Mouse (Mus musculus) frontal cortex, postnatal 36 days (tissue): ENCODE data around the gene Selenon.
A peak's percentile ranks its signal among the peaks of the same experiment; 100 is the strongest.

Experiments
- DNase-seq, 2 experiments: peaks; one replicate each; pipeline ENCODE4 v3.0.0; 2022; ENCODE audit warnings: low spot score in 2 of 2

Selenon gene

DNA sequence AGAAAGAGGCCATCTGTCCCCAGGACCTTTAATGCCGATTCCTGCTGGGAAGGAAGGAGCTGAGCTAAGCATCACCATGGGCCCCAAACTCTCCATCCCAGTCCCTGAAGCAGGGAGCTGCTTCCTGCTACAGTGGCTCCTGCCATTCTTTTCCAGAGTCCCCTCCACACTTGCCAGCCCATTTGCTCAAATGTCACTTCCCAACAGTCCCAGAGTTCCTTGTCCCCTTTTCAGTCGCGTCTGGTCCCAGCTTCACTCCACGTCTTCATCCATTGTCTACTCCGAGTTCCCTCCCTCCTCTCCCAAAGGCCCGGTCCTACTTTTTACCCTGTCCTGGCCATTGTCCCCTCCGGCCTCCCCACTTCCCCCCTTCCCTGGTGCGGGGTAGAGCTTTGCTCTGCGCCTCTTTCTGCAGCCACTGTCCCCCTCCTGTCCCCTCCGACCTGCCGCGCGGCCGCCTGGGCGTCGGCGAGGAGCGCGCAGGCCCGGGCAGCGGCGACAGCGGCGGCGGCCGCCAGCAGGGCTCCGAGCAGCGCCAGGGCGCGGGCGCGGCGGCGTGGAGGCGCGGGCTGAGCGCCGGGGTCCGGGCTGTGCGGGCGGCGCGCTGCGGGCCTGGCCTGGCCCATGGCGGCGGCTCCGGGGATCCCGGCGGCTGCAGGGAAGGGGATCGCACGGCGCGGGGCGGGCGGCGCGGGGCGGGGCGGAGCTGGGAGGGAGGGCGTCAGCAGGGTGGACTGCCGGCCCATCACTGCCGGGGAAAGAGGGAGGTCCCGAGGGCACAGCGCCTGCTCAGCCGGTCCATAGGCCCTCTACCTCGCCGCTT, at the start of gene Selenon:
Gene Selenon, minus strand, starts transcription at position 673 of the 823 bp plus-strand sequence.
- peak; percentile 37 to 51 for DNase-seq

DNA sequence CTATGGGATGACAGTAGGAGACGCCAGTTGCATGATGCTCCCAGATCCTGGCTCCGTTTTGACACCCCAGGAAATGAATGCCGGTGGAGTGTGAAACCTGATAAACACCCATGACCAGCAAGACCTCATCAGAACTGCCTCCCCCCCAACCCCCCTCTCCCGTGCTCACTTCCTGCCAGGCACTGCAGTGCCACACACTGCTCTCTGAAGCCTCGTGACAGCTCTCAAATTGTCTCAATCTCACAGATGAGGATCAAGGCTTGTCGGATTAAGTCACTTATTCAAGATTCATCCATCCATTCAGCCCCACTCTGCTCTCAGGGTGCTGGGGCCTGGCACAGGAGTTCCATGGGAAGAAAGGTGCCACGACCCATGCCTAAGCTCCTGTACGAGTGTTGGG, 49.4 kb upstream of the Selenon start:
- no peak for DNase-seq

GRCm38 (mm10) chr4:134600777-134601176, 48.8 kb upstream of the Selenon start:
- DNase-seq, result peak in 1 of 2 experiments; percentile 62

GRCm38 (mm10) chr4:134600060-134600459, 48.1 kb upstream of the Selenon start:
- no peak for DNase-seq

DNA sequence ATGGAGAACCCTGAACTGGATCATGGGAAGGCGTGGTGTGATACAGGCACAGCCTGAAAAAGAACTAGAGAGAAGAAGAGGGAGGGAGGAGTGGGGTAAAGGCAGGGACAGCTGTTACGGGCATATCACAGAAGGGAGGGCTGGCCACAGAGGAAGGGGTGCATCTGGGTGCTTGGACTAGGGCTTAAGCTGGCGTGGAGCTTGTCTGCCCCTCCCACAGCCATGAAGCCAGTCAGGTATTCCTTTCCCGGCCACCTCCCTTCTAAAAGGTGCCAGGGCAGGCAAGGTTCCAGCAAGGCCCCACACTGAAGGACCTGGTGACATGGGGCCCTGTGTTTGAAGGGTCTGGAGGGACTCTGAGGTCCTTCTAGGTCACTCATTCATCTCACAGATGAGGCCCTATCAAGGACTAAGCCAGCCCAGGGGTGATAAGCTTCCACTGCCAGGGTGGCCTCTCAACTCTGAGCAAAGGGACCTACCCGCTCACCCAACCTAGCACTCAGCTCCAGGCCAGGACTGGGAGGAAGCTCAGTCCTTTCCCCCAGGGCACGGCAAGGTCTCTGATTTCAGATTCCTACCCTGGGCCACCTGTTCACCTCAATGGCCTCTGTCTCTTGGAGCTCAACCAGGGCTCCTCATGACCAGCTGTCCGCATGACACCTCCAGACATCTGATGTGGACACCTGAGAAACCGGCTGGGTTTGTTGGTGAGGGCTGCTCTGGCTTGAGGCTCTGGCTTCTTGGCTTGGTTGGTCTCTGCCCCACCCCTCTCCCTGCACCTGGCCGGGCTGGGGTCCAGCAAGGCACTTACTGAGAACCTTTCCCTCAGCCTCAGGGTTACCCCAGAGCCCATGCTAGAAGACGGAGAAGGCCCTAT, 45.1 kb upstream of the Selenon start:
- no peak for DNase-seq

- DNase-seq, result no peak
These were observed 42.9 kb upstream of the Selenon start for GRCm38 (mm10) chr4:134594731-134595439.

- no peak for DNase-seq
These were observed 40.5 kb upstream of the Selenon start for GRCm38 (mm10) chr4:134592442-134592841.

DNA sequence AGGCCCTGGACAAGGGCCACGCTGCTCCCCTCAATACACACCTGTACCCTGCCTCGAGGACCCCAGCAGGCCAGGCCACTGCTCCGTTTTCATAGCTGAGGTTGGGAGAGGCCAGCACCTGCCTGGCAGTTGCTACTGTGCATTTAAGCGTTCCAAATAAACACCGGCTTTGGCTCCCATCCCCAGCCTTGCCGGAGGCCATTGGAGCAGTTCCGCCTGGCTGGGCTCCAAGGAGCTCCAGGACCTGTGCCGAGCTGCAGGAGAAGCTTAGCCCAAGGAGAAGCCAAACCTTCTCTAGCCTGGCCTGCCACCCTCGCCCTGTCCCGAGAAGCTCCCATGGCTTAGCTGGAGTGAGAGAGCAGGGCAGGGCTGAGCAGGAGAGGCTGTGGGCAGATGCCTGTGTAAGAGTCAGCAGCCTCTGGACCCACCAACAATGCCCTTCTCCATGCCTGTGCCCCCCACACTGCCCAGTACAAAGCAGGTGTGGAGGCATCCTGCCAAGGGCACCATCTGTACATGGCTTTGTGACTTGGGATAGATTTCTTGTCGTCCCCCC, 39.6 kb upstream of the Selenon start:
- peak in 1 of 2 experiments; percentile 63 for DNase-seq

DNA sequence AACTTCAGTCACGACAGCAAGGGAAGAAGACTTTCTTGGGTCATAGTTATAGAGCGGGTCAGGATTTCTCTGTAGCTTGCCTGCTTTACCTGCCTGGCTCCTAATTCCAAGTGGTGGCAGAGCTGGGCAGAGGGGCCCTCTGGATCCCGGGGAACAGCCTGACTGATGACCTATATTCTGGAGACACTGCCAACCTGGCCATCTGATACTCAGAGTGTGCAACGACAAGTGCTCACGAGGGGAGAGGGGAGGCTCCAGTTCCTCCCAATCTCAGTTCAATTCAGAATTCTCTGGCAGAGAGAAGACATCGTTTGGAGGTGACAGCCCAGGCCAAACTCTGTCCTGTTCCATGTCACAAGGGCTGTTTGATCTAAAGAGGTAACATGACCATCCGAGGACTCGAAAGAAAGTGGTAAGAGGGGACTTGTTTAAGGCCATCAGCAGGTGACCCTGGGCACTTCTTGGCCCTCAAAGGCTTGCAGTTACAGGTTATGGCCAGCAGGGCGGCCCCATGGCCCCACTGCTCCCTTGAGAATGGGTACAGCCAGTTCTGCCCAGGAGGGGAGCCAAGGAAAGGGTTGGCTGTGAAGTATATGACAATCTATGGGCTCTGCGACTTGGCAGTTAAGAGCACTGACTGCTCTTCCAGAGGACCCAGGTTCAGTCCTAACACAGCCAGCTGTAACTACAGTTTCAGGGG, 38.4 kb upstream of the Selenon start:
- DNase-seq, result no peak

DNA sequence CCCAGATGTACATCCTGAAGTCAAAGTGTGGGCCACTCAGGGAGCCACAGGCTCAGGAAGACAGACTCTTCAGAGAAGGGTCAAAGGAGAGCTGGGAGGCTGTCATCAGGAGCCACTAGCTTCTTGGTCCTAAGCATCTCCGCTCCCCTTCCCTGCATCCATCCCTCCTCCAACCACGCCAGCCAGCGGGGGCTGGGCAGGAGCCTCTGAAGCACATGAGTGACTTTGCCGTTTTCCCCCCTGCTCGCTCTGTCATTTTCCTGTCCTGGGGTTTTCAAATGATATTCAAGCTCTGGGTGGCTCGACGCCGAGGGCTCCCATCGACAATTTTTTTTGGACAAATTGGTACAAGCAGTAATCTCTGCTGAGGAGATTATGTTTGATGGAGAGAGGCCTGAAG, 37.8 kb upstream of the Selenon start:
- no peak for DNase-seq

DNA sequence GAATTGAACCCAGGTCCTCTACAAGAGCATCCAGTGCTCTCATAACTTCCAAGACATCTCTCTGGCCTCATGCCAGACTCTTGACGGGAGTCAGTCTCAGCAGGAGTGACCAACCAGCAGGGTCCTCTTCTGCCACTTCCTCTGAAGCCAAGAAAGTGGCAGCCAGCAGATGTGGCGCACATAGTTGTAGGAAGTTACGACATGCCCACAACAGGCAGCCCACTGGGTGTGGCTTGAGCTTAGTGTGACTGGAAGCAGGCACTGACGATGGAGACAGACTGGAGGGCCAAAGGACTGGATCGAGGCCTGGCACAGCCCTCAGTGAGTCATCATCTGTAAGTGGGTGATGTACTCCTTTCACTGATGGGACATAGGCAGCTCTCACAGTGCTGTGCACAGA, 37.0 kb upstream of the Selenon start:
- DNase-seq, result no peak

DNA sequence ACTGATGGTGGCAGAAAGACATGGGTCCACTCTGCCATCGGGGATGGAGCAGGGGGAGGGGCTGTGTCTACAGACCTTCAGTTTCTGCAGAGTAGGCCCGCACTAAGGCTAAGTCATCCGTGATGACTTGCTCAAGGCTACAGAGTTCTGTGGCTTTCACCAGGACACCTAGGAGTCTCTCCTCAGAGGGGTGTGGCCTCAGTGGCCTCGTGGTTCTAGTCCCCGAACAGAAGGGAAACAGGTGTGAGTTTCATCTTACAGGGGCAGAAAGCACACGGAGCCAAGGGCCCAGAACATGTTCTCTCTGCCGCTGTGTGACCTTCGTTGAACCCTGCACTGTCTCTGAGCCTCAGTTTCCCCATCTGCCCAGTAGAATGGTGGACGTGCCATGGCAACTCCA, 36.3 kb upstream of the Selenon start:
- DNase-seq, result no peak

DNA sequence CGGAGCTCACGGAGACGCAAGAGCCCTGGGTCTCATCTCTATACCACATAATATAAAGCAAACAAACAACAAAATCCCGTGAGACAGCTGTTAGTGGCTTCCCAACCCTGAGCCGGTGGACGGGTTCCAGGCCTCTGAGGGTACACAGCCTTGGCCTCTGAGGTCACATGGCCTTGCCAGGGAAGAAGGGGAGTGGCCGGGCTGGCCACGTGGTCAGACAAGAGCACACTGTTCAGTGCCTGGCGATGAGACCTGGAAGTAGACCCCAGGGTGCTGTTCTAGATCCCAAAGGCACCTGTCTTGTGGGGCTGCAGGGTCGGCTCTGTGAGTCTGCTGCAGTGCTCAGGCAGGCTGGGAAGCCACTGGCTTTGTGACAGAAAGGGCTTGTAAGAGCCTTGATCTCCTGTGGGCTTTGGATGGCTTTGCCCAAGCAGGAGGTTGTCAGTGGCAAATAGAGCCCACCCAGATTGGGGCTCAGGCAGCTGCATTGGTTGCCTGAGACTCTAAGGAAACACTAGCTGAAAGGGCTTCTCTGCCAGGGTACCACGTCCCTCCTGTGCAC, 35.8 kb upstream of the Selenon start:
- DNase-seq, result no peak

DNA sequence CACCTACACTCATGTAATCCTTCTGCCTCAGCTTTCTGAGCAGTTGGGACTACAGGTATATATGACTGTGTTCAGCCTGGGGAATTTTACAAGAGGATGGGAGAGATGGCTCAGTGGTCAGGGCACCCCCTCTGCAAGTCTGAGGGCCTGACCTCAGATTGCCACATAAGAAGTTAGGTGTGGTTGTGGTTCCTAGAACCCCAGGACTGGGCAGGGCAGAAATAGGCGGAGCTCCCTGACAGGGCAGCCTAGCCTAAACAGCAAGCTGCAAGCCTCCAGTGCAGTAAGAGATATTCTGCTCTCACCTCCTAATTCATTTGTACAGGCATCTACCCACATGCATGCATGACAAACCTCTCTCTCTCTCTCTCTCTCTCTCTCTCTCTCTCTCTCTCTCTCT, 34.7 kb upstream of the Selenon start:
- no peak for DNase-seq

DNA sequence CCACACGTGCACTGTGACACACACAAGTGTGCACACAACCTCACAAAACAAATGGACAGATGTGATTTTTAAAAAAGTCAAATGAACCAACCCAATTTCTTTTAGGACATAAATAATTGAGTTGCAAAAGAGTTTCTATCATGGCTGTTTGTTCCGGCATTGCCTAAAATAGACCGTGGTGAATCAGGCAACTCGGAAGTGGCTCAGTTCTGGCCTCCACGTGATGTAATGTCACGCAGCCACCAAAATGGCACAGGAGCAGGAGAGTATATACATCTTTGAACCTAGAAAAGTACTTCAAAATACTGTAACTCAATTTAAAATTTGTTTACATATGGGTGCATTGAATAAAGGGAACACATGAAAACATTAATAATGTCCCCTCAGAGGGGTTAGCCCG, 34.2 kb upstream of the Selenon start:
- DNase-seq, result no peak

DNA sequence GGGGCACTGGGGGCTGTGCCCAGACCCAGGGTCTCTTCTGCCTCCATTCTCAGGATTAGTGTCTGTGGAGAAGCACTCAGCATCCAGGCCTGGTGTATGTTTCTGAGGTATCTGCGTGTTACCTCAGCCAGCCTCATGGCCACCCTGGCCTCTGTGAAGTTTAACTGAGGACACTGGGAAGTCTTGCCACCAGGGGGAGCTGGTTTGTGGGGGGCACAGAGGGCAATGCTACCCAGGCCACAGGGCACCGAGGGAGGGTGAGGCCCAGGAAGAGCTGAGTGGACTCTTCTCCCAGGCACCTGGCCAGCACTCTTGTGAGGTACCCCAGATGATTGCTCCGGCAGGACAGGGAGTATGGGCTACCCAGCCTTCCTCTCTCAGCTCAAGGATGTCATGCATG, 31.5 kb upstream of the Selenon start:
- DNase-seq, result no peak

DNA sequence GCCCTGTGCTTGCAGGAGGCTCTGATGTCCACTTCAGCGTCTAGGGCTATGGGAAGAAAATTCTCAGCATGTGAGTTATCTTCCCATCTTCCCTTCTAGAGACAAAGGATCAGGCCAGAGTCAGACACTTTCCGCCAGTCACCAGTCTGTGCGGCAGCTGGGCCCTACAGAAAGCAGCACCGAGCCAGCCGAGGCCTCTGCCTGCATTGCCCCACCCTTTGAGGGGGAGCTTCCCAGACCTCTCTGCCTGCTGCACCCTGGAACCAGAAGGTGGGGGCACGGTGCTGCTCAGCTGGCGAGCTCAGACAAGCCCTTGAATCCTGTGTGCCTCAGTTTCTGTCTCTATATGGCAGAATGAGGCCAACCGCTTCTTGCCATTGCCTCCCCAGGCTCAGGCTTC, 29.4 kb upstream of the Selenon start:
- no peak for DNase-seq

DNA sequence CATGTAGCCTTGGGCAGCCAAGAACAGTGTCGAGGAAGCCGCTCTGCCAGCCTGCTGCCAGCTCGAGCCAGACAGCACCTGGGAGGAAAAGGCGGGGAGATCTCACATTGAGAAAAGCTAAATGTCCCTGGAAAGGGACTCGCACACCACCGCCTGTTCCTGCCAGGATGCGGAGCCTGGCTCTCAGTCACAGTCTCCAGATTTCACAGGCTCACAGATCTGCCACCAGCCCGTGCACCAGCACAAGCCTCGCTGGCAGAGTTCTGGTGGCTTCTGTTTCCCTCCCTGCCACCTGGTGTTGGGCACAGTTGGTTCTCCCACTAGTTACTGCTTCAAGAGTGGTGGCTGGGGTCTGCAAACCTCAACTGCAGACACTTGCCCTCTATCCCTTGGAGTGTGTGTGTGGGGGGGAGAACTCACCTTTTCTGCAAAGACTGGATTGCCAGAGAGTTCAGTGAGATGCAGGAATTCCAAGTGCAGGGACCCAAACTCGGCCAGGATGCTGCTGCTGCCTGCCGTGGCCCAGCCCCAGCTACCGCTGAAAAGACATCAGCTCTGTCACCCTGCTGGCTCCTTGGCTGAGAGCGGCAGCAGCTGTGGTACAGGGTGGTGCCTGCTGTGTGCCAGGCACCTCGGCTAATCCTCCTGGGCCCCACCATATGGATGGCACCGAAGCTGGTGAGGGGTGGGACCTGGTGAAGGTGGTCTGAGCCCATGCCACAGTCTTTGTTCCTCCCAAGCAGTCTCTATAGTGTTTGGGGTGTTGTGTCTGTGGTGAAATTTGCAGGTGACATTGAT, 28.6 kb upstream of the Selenon start:
- peak; percentile 70 to 83 for DNase-seq

DNA sequence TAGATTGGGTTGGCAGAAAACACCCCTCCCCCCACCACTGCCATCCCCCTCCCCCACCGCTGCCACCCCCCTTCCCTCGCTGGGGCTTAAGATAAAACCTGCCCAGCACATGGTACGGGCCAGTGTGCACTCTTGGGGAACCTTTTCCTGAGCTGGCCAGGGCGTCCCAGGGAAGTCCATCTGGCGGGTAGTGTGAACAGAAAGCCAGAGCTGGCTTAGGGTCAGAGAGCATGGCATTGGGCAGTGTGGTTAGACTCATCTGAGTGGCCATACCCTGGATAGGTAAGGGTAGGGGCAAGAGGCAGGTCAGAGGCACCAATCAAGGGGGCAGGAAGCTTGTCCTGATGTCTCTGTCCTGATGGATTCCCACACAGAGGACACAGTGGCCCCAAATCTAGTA, 27.7 kb upstream of the Selenon start:
- DNase-seq, result no peak

- DNase-seq, result no peak
These were observed 27.2 kb upstream of the Selenon start for GRCm38 (mm10) chr4:134579212-134579611.
